Mouse (Mus musculus): ENCODE measurements around the gene Apba3. TPM values are rescaled to one million over a fixed set of nuclear protein-coding genes. Genes with fewer than 3 reads are reported as not detected.
"Not testable (repeated sequence)": the region's sequence is repeated elsewhere in the genome, so short reads cannot be mapped to it uniquely, and the experiment has no call there.

The Apba3 gene
- 27.9 and 30.8 TPM in 2 replicates for polyA plus RNA-seq (2015; fragmentation: Nextera tagmentation; extraction: Ambion mirVana)

DNA sequence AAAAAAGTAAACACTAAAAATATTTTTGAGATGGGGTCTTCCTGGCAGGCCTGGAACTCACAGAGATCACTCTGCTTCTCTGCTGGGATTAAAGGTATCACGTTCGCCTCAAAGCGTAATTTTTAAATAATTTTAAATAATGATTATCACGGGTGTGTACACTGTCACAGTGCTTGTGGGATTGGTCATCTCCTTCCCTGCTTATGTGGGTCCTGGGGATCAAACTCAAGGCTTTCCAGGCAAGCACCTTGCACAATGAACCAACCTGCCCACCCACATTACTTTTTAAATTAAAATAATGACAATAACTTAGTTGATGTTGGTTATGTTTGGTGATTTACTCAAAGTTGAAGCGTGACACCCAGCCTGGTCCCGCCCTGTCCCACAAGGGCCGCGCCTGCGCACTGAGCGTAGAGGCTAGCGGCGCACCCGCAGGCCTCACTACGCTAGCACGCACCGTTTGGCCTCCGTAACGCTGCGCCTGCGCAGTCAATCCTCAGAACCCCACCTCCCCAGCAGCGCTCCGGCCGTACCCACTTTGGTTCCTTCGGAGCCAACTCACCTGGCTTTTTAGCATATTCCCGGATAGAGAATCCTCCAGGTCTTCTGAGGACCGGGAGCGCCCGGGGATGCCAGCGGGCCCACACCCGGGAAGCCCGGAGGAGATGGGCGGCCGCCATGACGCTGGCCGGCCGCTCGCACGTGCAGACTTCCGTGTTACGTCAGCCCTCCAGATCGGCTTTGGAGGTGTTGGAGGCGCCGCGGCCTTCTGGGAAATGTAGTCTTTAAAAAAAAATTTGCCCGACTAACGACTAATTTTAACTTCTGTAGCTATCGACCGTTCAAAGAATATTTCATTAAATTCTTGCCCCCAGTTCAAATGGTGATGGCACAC lies at the start of gene Apba3, which contains the start of gene Mrpl54:
TSS of gene Apba3 (plus strand) at position 750 of the 895 bp plus-strand sequence.
TSS of gene Mrpl54 (minus strand) at position 724 of the 895 bp plus-strand sequence.
- Histone ChIP-seq H3K9me3 (no peaks in the 10 kb centered on the region), H3K4me1 (replicated peaks) (peaks cover 27% of the 10 kb centered on the region), H3K27ac (peak within 1 kb of the TSS; percentile 84), H3K27me3 (no peaks in the 10 kb centered on the region), H3K36me3 (peaks cover 39% of the 10 kb centered on the region), H3K4me2 (replicated peaks) (peak within 1 kb of the TSS; percentile 60), H3K4me3 (replicated peaks) (peak within 1 kb of the TSS; percentile 66), H3K9ac (replicated peaks) (peak within 1 kb of the TSS; percentile 75)
- under 1% methylated on average over 48 of the region's 48 CpGs for WGBS
- ATAC-seq, result peak; percentile 92

DNA sequence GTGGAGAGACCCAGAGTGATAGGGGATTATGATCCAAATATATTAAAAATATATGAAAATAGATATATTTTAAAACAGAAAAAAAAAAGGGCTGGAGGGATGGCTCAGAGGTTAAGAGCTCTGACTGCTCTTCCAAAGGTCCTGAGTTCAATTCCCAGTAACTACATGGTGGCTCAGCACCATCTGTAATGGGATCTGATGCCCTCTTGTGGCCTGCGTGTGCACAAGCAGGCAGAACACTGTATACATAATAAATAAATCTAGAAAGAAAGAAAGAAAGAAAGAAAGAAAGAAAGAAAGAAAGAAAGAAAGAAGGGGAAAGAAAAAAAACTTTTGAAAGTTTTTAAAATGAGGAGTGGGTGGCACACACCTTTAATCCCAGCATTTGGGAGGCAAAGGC lies 49.5 kb upstream of the Apba3 start:
- not testable (repeated sequence) for H3K27ac ChIP-seq; H3K4me3 ChIP-seq (replicated peaks); ATAC-seq; H3K9ac ChIP-seq (replicated peaks); H3K27me3 ChIP-seq; H3K9me3 ChIP-seq; H3K4me2 ChIP-seq (replicated peaks); H3K4me1 ChIP-seq (replicated peaks)
- 26% methylated on average over 1 of the region's 1 CpGs for WGBS
- peaks cover 92% of the 10 kb centered on the region for H3K36me3 ChIP-seq

DNA sequence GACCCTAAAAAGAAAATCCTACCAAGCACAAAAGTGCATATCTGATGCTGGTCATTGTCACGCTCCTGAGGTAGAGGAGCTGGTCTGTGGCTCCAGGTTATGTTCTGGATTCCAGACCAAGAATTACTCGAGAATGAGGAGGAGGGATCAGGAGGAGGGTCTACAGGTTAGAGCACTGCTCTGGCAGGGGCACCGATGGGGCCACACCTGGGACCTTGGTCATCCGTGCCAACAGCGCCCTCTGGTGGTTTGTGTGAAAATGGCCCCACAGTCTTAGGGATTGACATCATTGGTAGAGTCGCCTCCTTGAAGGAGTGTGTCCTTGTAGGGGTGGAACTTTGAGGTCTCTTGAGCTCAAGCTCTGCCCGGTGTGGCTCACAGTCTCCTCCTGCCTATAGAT lies 48.8 kb upstream of the Apba3 start:
- Histone ChIP-seq H3K27me3 (no peaks in the 10 kb centered on the region), H3K4me1 (replicated peaks) (no peaks in the 10 kb centered on the region), H3K36me3 (peaks cover 92% of the 10 kb centered on the region), H3K4me2 (replicated peaks) (no peak overlapping the region), H3K9me3 (no peaks in the 10 kb centered on the region), H3K4me3 (replicated peaks) (no peak overlapping the region), H3K9ac (replicated peaks) (no peak overlapping the region), H3K27ac (no peak overlapping the region)
- peak; percentile 58 for ATAC-seq
- WGBS, result 38% methylated on average over 7 of the region's 7 CpGs

DNA sequence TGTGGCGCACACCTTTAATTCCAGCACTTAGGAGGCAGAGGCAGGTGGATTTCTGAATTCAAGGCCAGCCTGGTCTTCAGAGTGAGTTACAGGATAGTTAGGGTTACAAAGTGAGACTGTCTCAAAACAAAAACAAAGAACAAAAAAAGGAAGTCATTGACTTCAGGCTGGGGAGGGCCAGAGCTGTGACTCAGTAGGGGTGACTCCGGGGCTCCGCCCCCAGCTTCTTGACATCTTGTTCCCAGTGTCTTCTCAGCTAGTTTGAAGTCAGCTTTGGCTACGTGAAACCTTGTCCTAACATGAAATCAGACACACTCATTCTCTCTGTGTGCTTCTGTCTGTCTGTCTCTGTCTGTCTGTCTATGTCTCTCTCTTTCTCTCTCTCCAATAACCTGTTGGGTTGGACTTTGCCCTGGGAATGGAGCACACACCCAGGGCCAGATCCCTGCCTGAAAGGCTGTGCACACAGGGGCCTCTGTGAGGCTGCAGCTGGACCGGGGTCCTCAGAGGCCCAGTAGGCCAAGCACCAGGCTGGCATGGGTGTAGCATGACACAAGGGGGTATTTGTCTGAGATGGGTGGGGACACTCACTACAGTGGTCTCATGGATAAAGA lies 45.3 kb upstream of the Apba3 start:
- no peak for ATAC-seq
- Histone ChIP-seq H3K27ac (no peak overlapping the region), H3K4me3 (replicated peaks) (no peak overlapping the region), H3K9me3 (no peaks in the 10 kb centered on the region), H3K4me2 (replicated peaks) (no peak overlapping the region), H3K27me3 (no peaks in the 10 kb centered on the region), H3K9ac (replicated peaks) (no peak overlapping the region), H3K4me1 (replicated peaks) (0 out of 2 replicates have a peak, but pooled peaks cover 4% of the 10 kb centered on the region), H3K36me3 (peaks cover 72% of the 10 kb centered on the region)
- WGBS, result 84% methylated on average over 5 of the region's 5 CpGs

DNA sequence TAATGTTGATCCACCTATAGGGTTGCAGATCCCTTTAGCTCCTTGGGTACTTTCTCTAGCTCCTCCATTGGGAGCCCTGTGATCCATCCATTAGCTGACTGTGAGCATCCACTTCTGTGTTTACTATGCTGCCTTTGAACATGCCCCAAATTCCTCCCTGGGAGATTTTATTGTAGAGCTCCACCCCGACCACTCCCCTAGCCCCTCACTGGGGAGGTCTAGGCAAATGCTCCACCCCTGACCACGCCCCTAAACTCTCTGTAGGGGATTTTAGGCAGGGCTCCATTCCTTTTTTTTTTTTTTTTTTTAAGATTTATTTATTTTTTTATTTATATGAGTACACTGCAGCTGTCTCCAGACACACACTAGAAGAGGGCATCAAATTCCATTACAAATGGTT lies 43.0 kb upstream of the Apba3 start:
- H3K4me3 ChIP-seq (replicated peaks); H3K9me3 ChIP-seq; H3K27ac ChIP-seq; H3K9ac ChIP-seq (replicated peaks); H3K27me3 ChIP-seq; ATAC-seq; H3K4me2 ChIP-seq (replicated peaks): not testable (repeated sequence)
- WGBS, result 69% methylated on average over 2 of the region's 2 CpGs
- Histone ChIP-seq H3K36me3 (peaks cover 61% of the 10 kb centered on the region), H3K4me1 (replicated peaks) (peaks cover 22% of the 10 kb centered on the region)

DNA sequence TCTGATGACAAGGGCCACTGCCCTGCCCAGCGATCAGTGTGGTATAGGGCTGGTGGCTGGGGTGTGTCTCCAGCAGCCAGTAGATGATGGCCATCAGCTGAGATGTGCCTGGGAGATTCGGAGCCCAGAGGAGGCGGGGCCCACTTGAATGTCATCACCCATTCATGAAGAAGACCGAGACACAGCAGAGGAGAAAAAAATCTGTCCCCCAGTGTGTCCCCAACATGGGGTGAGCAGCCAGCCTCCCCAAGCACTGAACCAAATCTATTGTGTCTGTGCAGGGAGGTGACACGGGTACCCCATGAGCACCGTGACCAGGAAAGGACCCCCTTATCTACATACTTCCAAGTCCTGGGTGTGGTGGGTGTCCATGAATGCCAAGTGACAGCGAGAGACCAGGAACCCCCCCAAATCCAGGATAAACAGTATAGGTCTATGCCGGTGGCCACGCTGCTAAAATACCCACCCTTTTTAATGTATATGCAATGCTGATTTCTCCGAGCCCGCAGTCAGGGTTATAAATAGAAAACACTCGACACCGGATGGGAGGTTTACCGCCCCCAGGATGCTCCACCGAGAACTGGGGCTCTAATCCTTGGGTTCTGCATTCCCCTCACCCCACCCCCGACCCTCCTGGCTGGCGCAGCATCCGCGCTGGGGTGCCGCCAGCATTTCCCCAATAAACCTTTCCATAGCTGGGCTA lies 36.9 kb upstream of the Apba3 start:
- Histone ChIP-seq H3K9me3 (no peaks in the 10 kb centered on the region), H3K27me3 (no peaks in the 10 kb centered on the region), H3K27ac (peak overlapping the region; percentile 95), H3K36me3 (peaks cover 9% of the 10 kb centered on the region), H3K4me2 (replicated peaks) (peak overlapping the region; percentile 85), H3K4me1 (replicated peaks) (peaks cover 57% of the 10 kb centered on the region), H3K4me3 (replicated peaks) (peak overlapping the region; percentile 68), H3K9ac (replicated peaks) (peak overlapping the region; percentile 91)
- WGBS, result 10% methylated on average over 20 of the region's 20 CpGs
- ATAC-seq, result peak; percentile 13

DNA sequence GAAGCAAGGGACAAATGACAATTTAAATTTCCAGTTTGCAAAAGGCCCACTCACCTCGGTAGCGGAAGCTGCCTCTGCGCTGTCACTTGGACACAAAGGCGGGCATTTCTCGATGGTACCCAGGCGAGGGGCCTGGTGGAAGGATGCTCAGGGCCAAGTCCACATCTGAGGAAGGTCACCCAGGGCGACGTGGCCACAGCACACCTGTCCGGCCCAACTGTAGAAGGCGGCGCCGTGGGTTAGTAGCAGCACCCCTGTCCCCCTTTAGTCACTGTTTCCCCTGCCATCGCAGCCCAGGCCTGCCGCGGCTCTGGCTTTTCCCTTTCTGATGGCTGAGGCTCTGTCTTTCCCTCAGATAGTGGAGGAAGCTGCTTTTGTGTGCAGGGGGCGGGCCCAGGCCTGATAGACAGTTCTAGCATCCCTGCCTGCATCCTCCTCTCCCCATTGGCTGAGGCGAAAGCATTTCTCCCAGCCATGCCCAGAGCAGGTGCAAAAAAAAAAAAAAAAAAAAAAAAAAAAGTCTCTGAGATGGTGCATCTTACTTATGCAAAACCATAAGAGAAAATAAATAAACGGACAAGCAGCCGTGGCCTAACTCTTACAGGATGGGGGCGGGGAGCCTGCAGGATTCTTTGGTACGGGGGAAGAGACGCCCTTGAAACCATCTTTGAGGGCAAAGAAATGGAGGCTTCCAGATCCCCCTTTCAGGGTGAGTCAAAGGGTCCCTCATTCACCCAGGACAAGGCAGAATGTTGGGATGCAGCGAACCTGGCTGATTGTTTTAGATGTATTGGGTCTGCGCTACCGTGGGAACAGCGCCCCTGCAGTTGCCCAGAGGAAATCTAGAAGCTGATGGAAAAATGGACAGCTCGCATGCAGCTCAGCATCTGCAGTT lies 36.1 kb upstream of the Apba3 start, which contains the start of gene Atcay:
TSS of gene Atcay (minus strand) at position 396 of the 895 bp plus-strand sequence.
- Histone ChIP-seq H3K4me3 (replicated peaks) (peak within 1 kb of the TSS; percentile 68), H3K27ac (peak within 1 kb of the TSS; percentile 95), H3K27me3 (no peaks in the 10 kb centered on the region), H3K9me3 (no peaks in the 10 kb centered on the region), H3K4me1 (replicated peaks) (peaks cover 57% of the 10 kb centered on the region), H3K4me2 (replicated peaks) (peak within 1 kb of the TSS; percentile 85), H3K36me3 (0 out of 2 replicates have a peak, but pooled peaks cover 9% of the 10 kb centered on the region), H3K9ac (replicated peaks) (peak within 1 kb of the TSS; percentile 91)
- WGBS, result 3% methylated on average over 27 of the region's 27 CpGs
- peak; percentile 92 for ATAC-seq

DNA sequence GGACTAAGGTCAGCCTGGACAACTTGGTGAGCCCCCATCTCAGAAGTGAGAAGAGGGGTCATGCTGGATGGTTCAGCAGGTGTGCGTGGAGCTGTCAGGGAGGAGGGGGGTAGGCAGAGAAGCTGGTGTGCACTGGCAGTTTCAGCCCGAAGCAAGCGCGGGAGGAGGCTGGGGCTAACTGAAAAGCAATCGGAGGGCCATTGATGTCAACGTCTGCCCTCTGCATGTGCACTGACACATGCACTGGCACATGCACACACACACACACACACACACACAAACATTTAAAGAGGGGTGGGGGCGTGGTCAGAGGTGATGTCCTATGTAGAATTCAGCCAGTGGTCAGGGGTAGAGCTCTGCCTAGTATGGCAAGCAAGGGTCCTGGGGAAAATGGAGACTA lies 35.3 kb upstream of the Apba3 start:
- WGBS, result 43% methylated on average over 7 of the region's 7 CpGs
- ATAC-seq, result peak; percentile 0; the same call in 1 of the 2 replicates
- no peaks in the 10 kb centered on the region for H3K9me3 ChIP-seq
- H3K27ac ChIP-seq, result peak overlapping the region; percentile 95
- peak overlapping the region; percentile 85 for H3K4me2 ChIP-seq (replicated peaks)
- H3K36me3 ChIP-seq, result 0 out of 2 replicates have a peak, but pooled peaks cover 9% of the 10 kb centered on the region
- H3K4me1 ChIP-seq (replicated peaks), result peaks cover 54% of the 10 kb centered on the region
- peak overlapping the region; percentile 68 for H3K4me3 ChIP-seq (replicated peaks)
- H3K27me3 ChIP-seq, result no peaks in the 10 kb centered on the region
- peak overlapping the region; percentile 91 for H3K9ac ChIP-seq (replicated peaks)

DNA sequence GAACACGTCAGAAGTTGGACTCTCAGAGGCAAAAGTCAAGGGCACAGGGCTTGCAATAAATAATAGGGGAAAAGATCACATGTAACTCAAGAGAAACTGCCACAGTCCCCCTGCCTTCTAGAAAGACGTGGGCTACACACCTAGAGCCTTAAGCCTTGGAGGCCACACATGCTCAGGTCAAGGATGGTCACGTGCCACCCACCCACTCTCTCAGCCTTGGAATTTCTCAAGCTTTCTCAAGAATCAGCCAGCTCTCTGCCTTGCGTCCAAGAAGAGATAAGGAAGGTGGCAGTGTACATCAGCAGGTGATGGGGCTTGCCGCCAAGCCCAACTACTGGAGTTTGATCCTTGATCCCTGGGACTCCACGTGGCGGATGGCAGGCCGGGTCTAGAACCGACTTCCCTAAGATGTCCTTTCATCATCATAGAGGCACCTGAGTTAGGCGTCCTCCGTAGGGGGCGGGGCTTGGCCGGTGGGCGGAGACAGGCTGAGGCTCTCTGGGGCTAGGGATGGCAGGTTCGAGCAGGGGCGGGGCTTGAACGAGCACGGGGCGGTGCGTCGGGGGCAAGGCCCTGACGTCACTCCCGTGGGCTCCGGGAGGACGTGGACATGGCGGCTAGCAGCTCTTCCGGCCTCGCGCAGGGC lies 34.1 kb upstream of the Apba3 start, which contains the start of gene Zfr2:
TSS of gene Zfr2 (plus strand) at position 576 of the 646 bp plus-strand sequence.
- H3K27ac ChIP-seq, result peak within 1 kb of the TSS; percentile 68
- 8% methylated on average over 29 of the region's 29 CpGs for whole genome bisulfite sequencing

DNA sequence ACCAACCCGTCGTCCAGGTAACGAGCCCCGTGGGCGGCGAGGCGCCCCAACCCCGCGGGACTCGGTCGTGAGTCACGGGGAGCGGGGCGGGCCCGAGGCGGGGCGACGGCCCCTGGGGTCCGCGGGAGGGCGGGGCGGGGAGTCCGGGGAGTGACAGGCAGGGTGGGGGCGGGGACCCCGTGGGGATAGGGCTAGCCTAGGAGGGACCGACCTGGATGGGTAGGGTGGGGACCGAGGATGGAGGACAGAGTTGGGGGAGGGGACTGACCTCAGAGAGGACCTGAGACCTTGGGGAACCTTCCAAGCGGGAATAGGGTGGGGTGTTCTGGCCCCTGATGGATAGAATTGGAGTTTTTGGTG lies 33.6 kb upstream of the Apba3 start:
- H3K27ac ChIP-seq, result peak overlapping the region; percentile 68

More for the DNA sequence above, 34.1 kb upstream of the Apba3 start, which contains the start of gene Zfr2:
- H3K27me3 ChIP-seq, result no peaks in the 10 kb centered on the region
- peak within 1 kb of the TSS; percentile 82 for H3K9ac ChIP-seq (replicated peaks)
- 0 out of 2 replicates have a peak, but pooled peaks cover 9% of the 10 kb centered on the region for H3K36me3 ChIP-seq
- H3K9me3 ChIP-seq, result no peaks in the 10 kb centered on the region
- H3K4me1 ChIP-seq (replicated peaks), result peaks cover 46% of the 10 kb centered on the region
- H3K4me3 ChIP-seq (replicated peaks), result peak within 1 kb of the TSS; percentile 71
- ATAC-seq, result peak; percentile 59
- H3K4me2 ChIP-seq (replicated peaks), result peak within 1 kb of the TSS; percentile 73

More for the DNA sequence above, 33.6 kb upstream of the Apba3 start:
- Histone ChIP-seq H3K9me3 (no peaks in the 10 kb centered on the region), H3K4me1 (replicated peaks) (peaks cover 41% of the 10 kb centered on the region), H3K9ac (replicated peaks) (peak overlapping the region; percentile 82), H3K27me3 (0 out of 2 replicates have a peak, but pooled peaks cover 5% of the 10 kb centered on the region), H3K4me2 (replicated peaks) (peak overlapping the region; percentile 73), H3K4me3 (replicated peaks) (peak overlapping the region; percentile 71), H3K36me3 (0 out of 2 replicates have a peak, but pooled peaks cover 9% of the 10 kb centered on the region)
- under 1% methylated on average over 24 of the region's 28 CpGs for WGBS
- ATAC-seq, result peak; percentile 49
